Mouse (Mus musculus): Measurements from ENCODE around the gene Nsd1. TPM values are rescaled to one million over a fixed set of nuclear protein-coding genes. Genes with fewer than 3 reads are reported as not detected.
A peak's percentile ranks its signal among the peaks of the same experiment; 100 is the strongest.

The Nsd1 gene
- total RNA-seq, 2 experiments from 2014 or later, result 84.2 to 105 TPM

DNA sequence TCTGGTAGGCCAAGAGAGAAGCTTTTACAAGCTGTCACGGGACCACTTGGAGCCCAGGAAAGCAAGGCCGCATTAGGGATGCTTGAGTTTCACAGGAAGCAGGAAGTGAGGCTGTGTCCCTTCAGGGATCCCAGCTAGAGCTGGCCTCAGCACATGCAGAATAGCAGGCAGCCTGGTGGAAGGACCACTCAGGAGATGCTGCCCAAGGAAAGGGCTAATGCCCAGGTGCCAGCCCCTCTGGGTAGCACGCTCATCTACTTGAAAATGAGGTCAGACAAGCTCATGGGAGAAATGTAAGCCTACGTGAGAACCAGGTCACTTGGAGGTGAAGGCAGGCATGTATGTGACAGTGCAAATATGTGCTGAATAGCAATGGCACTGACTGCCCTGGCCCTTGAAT, 117.6 kb downstream of the Nsd1 start:
- ATAC-seq (replicated peaks; ENCODE audit: poor library complexity, severe bottlenecking), result no peak

DNA sequence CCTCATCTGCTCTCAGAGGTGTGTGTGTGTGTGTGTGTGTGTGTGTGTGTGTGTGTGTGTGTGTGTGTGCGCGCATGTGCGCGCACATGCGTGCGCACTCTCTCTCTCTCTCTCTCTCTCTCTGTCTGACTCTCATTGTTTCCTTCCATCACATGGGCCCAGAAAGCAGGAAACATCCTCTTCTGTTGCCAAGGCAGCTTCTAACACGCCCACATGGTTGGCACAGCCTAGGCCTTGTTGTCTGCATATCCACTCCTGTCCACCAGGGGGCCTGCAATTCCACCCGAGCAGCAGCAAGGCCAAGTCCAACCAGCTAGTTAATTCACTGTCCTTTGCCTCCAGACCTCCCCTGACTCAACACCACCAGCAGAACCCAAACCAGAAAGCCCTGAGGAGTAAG, 118.1 kb downstream of the Nsd1 start:
- peak; percentile 61 for ATAC-seq (replicated peaks; ENCODE audit: poor library complexity, severe bottlenecking)

DNA sequence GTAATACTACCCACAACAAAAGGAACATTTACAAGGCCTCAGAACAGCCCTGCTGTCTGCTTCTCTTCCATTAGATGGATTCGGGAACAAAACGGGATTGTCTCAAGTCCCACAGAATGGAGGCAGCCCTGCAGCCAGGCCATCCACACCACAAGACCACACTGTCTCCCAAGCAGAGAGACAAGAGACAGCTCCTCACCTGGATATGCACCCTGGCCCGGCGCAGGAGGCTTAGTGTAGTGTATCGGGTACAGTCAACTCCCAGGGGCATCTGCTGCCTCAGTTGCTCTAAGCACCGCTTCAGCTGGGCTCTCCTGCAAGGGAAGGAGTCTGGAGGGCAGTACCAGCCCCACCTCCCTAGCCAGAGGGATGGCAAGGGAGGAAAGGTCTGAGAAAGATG, 118.6 kb downstream of the Nsd1 start:
- no peak for ATAC-seq (replicated peaks; ENCODE audit: poor library complexity, severe bottlenecking)

DNA sequence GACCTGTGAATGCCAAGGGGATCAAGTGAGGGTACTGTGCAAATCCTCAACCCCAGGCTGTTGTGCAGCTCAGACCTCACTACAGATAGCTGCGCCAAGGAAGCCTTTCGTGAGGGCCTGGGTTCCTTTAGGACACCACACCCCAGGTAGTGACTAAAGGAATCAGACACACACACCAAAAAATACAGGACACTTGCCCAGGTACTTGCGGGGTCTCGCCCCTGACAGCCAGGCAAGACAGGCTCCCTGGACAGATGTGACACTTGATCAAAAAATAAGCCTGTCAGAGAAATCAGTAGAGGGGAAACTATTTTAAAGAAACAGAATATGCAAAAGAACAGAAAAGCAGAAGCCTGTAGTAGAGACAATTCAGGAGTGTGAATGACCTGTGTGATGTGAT, 119.1 kb downstream of the Nsd1 start:
- no peak for ATAC-seq (replicated peaks; ENCODE audit: poor library complexity, severe bottlenecking)

DNA sequence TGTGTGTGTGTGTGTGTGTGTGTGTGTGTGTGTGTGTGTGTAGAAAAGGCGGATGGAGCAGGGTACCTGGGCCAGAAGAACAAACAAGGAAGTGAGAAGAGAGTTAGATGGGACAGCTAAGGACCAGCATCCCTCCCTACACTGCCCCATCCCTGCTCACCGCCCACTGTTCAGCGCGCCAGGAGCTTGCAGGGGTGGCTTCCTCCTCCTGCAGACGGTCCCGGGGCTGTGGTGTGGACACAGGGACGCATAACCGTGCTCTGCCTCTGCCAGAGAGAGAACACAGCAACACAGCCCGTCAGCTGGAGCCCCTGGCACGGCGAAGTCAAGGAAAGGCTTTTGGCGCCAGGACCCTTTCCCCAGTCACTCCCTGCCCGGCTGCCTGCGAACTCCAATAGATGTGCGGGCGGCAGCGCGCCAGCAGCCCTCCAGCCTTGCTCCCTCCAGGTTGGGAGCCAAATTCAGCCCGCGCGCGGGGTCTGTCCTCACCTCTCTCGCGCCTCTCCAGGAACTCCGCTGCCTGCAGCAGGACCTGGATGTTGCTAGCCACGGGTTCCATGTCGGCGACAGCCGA, 119.6 kb downstream of the Nsd1 start:
- 0 out of 2 replicates have a peak, but pooled peaks have one; percentile 4 for ATAC-seq (replicated peaks; ENCODE audit: poor library complexity, severe bottlenecking)

DNA sequence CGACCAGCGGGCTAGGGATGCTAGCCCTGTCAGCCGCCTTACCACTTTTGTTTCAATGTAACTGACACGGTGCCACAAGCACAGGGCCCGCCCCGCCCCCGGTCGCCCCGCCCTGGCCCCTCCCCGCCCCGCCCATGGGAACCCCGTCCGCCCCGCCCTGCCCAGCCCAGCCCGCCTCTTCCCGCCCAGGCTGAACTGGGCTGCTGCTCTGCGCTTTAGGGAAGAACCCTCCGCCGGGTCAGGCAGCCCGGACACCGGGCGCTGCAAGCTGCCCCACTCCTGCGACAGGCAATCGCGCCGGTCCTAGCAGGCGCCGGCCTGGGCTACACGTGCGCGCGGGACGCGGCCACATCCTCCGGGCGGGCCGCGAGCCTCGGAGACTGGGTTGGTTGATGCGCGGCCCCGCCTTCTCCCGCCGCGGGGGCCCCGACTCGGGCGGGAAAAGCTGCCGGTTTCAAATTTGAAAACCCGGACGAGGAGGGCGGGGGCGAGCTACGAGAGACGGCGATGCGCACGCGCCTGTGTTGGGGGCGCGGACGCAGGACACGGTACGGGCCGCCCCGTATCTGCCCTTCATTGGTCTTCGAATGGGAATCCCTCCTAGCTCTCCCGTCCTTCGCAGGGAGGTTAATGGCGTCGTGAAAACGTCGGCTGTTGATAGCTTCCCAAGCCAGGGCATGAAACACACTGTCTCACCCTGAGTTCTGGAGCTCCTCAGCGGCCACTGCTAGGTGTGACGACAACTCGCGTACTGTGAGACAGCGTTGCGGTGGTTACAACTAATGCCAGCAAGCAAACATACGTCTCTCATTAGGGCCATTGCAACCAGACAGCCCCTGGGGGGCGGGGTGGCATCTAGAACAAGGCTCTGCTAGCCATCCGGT, 120.3 kb downstream of the Nsd1 start, which contains the start of gene Mxd3:
Gene Mxd3 (minus strand): TSS at position 141 of the 884 bp plus-strand sequence.
- peak; percentile 55 for ATAC-seq (replicated peaks; ENCODE audit: poor library complexity, severe bottlenecking)

DNA sequence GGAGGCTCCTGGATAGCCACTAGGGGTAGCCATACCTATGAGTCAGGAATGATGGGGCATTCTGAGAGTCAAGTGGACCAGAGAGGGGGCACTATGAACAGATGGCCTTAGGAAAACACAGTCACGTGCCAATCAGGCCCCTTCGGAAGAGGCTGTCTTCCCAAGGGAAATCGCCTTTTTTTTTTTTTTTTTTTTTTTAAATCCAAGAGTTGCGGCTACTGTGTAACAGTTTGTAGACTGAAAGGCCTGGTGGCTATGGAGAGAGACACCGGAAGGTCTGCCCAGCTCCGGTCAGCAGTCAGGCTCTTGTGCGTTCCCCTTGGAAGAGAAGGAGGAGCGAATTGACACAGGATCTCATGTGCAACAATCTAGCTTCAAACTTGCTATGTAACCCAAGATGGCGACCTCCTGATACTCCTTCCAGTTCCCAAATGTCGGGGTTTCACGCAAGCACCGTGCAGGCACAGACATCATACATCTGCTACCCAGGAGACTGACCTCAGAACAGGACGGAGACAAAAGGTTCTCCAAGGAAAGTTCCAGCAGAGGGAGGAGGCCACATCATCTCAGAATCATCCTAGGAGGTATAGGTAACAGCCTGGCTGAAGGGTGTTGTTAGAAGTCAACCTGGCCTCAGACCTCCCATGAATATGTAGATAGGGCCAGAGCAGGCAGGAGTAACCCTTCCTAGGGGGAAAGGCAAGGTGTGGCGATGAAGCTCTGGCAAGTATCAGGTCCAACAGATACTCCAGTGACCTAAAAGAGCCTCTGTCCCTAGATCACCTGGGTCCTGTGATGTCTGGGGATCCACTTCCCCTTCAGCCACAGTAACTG, 121.2 kb downstream of the Nsd1 start:
- ATAC-seq (replicated peaks; ENCODE audit: poor library complexity, severe bottlenecking), result no peak

DNA sequence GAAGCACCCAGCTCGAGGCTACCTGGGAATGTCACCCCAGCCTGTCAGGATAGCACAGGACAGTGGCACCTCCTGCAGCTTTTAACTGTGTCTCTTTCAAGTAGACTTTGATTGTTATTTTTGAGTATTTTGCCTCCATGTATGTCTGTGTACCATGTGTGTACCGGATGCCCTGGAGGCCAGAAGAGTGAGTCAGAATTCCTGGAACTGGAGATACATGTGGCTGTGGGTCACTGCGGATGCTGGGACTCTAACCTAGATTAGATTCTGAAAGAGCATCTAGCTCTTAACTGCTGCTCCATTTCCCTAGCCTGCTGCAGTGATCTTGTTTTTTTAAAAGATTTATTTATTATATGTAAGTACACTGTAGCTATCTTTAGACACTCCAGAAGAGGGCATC, 122.7 kb downstream of the Nsd1 start:
- ATAC-seq (replicated peaks; ENCODE audit: poor library complexity, severe bottlenecking), result no peak

DNA sequence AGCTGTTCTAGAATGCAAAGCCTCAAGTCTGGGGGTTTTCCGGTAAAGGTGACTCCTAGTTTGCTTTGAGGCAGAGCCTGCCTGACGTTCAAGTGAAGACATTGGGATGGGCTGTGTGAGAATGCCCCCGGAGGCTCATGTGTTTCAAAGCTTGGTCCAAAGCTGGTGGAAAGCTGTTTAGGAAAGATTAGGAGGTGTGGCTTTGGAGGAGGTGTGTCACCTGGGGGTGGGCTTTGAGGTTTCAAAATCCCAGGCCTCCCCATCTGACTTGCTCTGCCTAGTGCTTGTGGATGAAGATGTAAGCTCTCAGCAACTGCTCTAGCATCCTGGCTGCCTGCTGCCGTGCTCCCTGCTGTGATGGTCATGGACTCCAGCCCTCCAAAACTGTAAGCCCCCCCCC, 126.1 kb downstream of the Nsd1 start:
- ATAC-seq (replicated peaks; ENCODE audit: poor library complexity, severe bottlenecking), result no peak

DNA sequence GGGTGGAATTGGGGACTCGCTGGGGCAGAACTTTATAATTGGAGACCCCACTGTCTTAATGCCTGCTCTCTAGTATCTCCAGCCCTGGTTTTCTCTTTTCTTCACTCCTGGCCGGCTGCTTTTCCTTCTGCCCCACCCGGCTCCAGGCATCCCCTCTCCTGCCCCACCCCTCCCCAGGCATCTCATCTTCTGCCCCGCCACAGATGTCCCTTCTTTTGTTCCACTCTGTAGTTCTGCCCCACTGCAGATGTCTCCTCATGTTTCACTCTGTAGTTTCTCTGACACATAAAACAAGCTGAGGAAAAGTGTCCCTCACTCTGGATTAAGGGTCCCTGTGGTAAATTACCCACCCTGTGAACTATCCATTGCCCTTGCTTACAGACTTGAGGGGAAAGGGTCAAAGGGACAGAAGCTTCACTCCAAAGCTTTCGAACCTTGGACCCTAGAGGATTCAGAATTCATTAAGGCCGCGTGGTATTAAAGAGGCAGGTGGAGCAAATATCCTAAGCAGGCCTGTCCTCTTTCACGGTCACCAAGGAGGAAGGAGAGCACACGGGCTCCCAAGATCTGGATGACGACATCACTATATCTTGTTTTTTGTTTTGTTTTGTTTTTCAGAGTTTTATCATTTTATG, 127.9 kb downstream of the Nsd1 start:
- no peak for ATAC-seq (replicated peaks; ENCODE audit: poor library complexity, severe bottlenecking)

DNA sequence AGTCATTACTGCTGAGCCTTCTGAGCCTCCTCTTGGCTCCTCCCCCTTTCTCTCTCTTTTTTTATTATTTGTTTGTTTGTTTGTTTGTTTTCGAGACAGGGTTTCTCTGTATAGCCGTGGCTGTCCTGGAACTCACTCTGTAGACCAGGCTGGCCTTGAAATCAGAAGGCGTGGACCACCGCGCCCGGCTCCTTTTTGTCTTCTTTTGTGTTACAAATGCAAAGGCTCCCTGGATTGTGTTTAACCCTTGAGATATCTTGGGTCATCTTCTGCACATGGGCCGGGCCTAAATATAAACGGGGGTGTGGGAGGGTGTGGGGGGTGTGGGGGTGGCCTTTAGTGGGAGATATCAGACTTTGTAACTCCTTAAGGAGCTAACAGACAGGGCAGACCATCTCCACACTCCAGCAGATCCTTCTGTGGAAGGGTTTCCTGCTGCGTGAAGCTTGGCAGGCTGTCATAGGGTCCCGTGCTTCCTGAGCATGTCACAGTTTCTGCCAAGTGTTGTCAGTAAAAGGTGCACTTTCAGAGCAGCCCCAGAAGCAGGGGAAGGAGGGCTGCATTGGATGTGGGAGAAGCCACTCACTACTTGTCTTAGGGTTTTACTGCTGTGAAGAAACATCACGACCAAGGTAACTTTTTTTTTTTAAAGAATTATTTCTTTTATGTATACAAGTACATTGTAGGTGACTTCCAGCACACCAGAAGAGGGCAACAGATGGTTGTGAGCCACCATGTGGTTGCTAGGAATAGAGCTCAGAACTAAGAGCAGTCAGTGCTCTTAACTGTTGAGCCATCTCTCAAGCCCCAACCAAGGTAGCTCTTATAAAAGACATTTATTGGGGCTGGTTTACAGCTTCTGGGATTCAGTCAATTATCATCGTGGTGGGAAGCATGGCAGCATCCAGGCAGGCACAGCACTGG, 128.8 kb downstream of the Nsd1 start:
- ATAC-seq (replicated peaks; ENCODE audit: poor library complexity, severe bottlenecking), result no peak

DNA sequence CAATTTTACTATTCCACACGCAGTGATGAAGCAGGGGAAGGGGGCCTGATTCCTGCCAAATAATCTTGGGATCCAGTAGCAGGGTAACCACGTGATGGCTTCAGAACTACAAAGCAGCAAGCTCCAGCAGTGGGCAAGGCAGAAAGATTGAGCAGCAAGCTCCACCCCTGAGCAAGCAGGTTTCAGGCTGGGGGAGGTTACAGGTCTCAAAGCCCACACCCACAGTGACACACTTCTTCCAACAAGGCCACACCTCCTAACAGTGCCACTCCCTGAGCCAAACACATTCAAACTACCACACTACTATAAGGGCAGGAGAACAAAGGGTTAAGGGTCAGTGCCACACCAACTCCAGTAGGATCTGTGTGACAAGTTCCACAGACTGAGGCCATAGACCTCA, 129.7 kb downstream of the Nsd1 start:
- no peak for ATAC-seq (replicated peaks; ENCODE audit: poor library complexity, severe bottlenecking)

DNA sequence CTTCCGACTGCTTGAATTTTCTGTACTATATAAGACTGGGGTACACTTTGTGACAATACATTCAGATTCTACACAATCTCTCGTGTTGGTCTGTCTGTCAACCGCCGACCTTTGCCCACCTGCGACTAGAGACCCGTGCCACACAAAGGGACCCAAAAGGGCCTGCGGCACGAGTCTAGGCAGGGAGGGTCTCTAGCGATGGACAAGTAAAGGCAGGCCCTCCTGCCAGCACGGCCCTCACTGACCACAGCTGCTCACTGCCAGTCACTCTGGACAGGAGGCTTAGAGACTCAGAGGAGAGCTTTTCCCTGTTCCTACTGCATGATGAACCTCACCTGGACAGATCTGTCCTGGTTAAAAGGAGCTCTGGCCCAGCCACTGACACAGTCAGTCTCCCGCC, 132.9 kb downstream of the Nsd1 start:
- ATAC-seq (replicated peaks; ENCODE audit: poor library complexity, severe bottlenecking), result no peak

DNA sequence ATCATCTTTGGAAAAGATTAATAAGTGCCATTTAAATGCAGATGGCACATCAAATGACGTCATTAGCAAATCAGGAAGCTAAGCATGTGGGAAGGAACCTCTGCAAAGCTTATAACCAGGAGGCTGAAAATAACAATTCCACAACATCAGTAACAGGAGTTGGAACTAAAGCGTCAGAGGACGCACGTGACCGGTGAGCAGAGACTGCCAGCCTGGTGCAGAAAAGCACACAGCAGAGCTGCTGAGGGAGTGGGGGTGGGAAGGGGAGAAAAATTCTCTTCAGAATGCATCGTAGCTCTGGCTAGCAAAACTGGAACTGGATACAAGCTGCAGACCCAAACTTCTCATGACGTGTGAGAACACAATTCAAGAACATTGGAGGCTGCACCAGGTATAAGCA, 134.7 kb downstream of the Nsd1 start:
- no peak for ATAC-seq (replicated peaks; ENCODE audit: poor library complexity, severe bottlenecking)

DNA sequence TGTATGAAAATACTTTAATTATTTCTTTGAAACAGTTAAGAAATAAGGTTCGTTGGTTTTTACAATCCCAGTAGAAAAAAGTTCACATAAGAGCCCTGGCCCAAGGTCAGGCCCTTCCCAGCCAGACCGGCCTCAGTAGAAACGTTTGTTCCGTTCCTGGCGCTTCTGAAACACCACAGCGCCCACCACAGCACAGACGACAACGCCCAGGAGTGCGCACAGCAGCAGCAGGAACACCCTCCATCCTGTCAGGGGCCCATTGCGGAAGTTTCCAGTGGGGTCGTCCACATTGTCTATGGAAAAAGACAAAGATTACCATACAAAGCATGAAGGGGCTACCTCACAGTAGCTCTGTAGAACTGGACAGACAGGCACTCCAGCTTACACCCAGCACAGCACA, 137.2 kb downstream of the Nsd1 start:
- ATAC-seq (replicated peaks; ENCODE audit: poor library complexity, severe bottlenecking), result no peak

DNA sequence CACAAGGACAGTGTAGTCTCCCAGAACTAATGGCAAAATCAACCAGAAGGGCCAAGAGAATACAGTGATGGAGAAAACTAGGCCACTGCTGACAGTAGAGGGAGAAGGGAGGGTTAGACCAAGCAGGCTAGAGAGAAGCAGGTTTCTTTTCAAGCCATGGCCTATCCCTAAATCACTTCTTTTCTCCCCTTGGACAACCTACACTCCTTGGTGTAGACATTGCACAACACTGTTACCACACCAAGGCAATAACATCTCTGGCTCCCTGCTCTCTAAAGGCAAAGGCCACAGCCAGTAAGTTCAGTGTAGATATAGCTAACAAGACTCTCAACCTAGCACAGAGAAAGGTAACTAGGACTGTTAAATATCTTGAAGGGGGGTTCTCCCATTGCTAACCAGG, 151.6 kb downstream of the Nsd1 start:
- peak; percentile 33 for ATAC-seq (replicated peaks; ENCODE audit: poor library complexity, severe bottlenecking)

DNA sequence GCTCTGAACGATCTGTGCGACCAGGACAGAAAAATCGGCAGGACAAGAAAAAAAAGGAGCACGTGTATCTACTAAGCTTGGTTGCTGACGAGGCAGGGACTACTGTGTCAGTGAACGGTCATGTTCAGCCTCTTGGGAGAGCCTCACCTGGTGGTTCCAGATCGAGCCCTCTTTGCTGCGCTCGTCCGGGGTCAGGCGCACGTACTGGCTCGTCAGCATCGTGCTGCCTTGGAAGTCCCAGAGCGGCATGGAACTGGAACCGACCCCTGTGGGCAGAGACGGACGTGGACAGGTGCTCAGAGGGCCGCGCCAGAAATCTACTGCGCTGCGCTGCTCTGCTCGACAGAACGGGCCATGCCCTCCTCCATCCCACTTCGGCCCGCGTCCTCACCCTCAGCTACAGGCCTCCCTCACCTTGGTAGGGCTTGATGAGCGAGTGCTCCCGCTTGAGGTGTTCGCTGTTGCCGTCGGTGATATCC, 152.4 kb downstream of the Nsd1 start:
- peak; percentile 10; the same call in 1 of the 2 replicates for ATAC-seq (replicated peaks; ENCODE audit: poor library complexity, severe bottlenecking)

DNA sequence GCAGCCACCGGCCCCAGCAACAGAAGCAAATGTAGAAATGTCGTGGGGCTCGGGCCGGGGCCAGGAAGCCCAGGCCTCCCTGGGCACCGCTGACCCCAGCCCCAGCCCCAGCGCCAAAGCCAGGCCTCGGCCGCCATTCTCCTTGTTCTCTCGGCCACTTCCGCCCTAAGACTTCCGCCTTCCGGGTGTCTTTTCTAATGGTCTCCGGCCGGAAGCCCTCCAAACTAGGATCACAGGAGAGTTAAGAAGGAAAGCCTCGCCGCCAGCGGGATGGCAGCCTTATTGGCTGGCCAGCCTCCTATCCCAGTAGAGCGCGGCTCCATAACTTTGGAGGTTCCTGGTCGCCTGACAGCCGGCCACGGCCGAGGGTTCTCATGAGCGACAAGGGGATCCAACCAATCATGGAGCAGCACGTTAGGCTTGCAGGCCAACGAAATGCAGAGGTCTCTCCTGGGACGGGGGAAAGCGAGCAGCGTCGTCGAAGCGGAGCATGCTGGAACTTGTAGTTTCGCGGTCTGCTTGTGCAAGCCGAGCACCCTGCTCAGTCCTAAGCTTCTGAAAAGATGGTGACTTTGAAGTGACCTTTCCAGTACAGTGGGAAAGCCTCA, 153.0 kb downstream of the Nsd1 start, which contains the start of gene Lman2:
Gene Lman2 (minus strand): TSS at position 331 of the 608 bp plus-strand sequence.
- peak; percentile 90 for ATAC-seq (replicated peaks; ENCODE audit: poor library complexity, severe bottlenecking)

Measured in granulocyte monocyte progenitor cell, adult 5-6 weeks (primary cell).